Mouse (Mus musculus) lung, adult 2 months (tissue): ENCODE data around the gene Uggt2. TPM values are rescaled to one million over a fixed set of nuclear protein-coding genes. Genes with fewer than 3 reads are reported as not detected.

Experiments
- DNase-seq: peaks from one replicate; pipeline ENCODE4 v3.0.0; 2022
- H3K4me1 ChIP-seq: fragments of 200-500 bp; 2 replicates; pipeline ENCODE4 v1.6.1; 2011; ENCODE audit warnings: low read length; ENCODE audit not compliant: control insufficient read depth, insufficient read depth
- H3K4me3 ChIP-seq: fragments of 200-500 bp; replicated peaks from 2 replicates; pipeline ENCODE3; 2011; ENCODE audit warnings: low read depth, mild to moderate bottlenecking, control low read depth, low read length; ENCODE audit errors: extremely low read depth
- CTCF ChIP-seq: fragments of 200-500 bp; IDR thresholded peaks from 2 replicates; pipeline ENCODE4 v1.5.1; 2011; ENCODE audit warnings: mild to moderate bottlenecking, low read length, control low read depth; ENCODE audit not compliant: insufficient read depth
- POLR2A ChIP-seq: fragments of 200-500 bp; IDR thresholded peaks from 2 replicates; pipeline ENCODE4 v1.6.1; 2011; ENCODE audit warnings: low read depth, mild to moderate bottlenecking, control low read depth, low read length, borderline replicate concordance; ENCODE audit errors: extremely low read depth
- WGBS: fragments of 180-500 bp; shearing (Covaris S2); methylation state at CpG from one replicate; pipeline ENCODE4 v1.1.7; 2018; 5-methylcytosine and 5-hydroxymethylcytosine counted together
- polyA plus RNA-seq: library from polyadenylated mRNA; depleted of rRNA; stranded (reverse); fragments of >200 nt; gene quantifications from 2 replicates; pipeline ENCODE4 v1.2.3, GENCODE M21; 2012

The Uggt2 gene
- polyA plus RNA-seq, 1 experiment, result 3.3 TPM

GRCm38 (mm10) chr14:119043765-119044164 lies 55.5 kb downstream of the Uggt2 start:
- DNase-seq, result no peak
- H3K4me3 ChIP-seq, result no peak overlapping the region
- TF ChIP-seq POLR2A, result no peak
- no peak for TF ChIP-seq CTCF
- WGBS, result 56% methylated on average over 7 of the region's 7 CpGs
- H3K4me1 ChIP-seq, result no peaks in the 10 kb centered on the region

GRCm38 (mm10) chr14:119040253-119040652 lies 59.0 kb downstream of the Uggt2 start:
- DNase-seq, result peak; percentile 6
- Histone ChIP-seq H3K4me1 (no peaks in the 10 kb centered on the region), H3K4me3 (no peak overlapping the region)
- TF ChIP-seq POLR2A, result no peak
- TF ChIP-seq CTCF, result peak; percentile 69
- 74% methylated on average over 1 of the region's 1 CpGs for WGBS

- DNase-seq, result no peak
- Histone ChIP-seq H3K4me1 (no peaks in the 10 kb centered on the region), H3K4me3 (no peak overlapping the region)
- WGBS, result 75% methylated on average over 3 of the region's 3 CpGs
- no peak for TF ChIP-seq POLR2A
- no peak for TF ChIP-seq CTCF
These were observed 61.5 kb downstream of the Uggt2 start for GRCm38 (mm10) chr14:119037755-119038154.

GRCm38 (mm10) chr14:119037076-119037683 lies 62.0 kb downstream of the Uggt2 start:
- TF ChIP-seq CTCF (no peak), POLR2A (no peak)
- 91% methylated on average over 12 of the region's 12 CpGs for WGBS
- no peak for DNase-seq
- H3K4me1 ChIP-seq, result no peaks in the 10 kb centered on the region
- H3K4me3 ChIP-seq, result no peak overlapping the region

- Histone ChIP-seq H3K4me3 (no peak overlapping the region), H3K4me1 (no peaks in the 10 kb centered on the region)
- TF ChIP-seq POLR2A (no peak), CTCF (no peak)
- 51% methylated on average over 2 of the region's 2 CpGs for WGBS
- no peak for DNase-seq
These were observed 71.5 kb downstream of the Uggt2 start for GRCm38 (mm10) chr14:119027675-119028253.

- TF ChIP-seq POLR2A (no peak), CTCF (peak; percentile 88)
- WGBS, result 37% methylated on average over 4 of the region's 4 CpGs
- Histone ChIP-seq H3K4me1 (no peaks in the 10 kb centered on the region), H3K4me3 (no peak overlapping the region)
- peak; percentile 54 for DNase-seq
These were observed 72.1 kb downstream of the Uggt2 start for GRCm38 (mm10) chr14:119027130-119027529.

- TF ChIP-seq POLR2A (no peak), CTCF (peak; percentile 27; the same call in 1 of the 2 replicates)
- Histone ChIP-seq H3K4me1 (no peaks in the 10 kb centered on the region), H3K4me3 (no peak overlapping the region)
- no peak for DNase-seq
- 61% methylated on average over 5 of the region's 5 CpGs for whole genome bisulfite sequencing
These were observed 73.3 kb downstream of the Uggt2 start for GRCm38 (mm10) chr14:119025889-119026288.

- no peak for TF ChIP-seq CTCF
- TF ChIP-seq POLR2A, result no peak
These were observed 85.7 kb downstream of the Uggt2 start for GRCm38 (mm10) chr14:119013549-119013948.

GRCm38 (mm10) chr14:119012607-119013431 lies 86.4 kb downstream of the Uggt2 start:
- no peak overlapping the region for H3K4me3 ChIP-seq
- DNase-seq, result no peak
- TF ChIP-seq CTCF (no peak), POLR2A (no peak)
- 69% methylated on average over 23 of the region's 23 CpGs for WGBS
- no peaks in the 10 kb centered on the region for H3K4me1 ChIP-seq

More at GRCm38 (mm10) chr14:119013549-119013948, 85.7 kb downstream of the Uggt2 start:
- Histone ChIP-seq H3K4me3 (no peak overlapping the region), H3K4me1 (no peaks in the 10 kb centered on the region)
- 79% methylated on average over 12 of the region's 12 CpGs for WGBS
- no peak for DNase-seq

GRCm38 (mm10) chr14:119009531-119009930 lies 89.7 kb downstream of the Uggt2 start:
- no peaks in the 10 kb centered on the region for H3K4me1 ChIP-seq
- no peak for DNase-seq
- WGBS, result 93% methylated on average over 2 of the region's 2 CpGs

More at GRCm38 (mm10) chr14:119009531-119009930, 89.7 kb downstream of the Uggt2 start:
- H3K4me3 ChIP-seq, result no peak overlapping the region
- TF ChIP-seq CTCF (no peak), POLR2A (no peak)
